Mouse (Mus musculus): Measurements from ENCODE around the gene Adi1. TPM values are rescaled to one million over a fixed set of nuclear protein-coding genes. Genes with fewer than 3 reads are reported as not detected.
A peak's percentile ranks its signal among the peaks of the same experiment; 100 is the strongest.

Gene Adi1
- polyA plus RNA-seq, 1 experiment from 2014 or later = 24.6 TPM

DNA sequence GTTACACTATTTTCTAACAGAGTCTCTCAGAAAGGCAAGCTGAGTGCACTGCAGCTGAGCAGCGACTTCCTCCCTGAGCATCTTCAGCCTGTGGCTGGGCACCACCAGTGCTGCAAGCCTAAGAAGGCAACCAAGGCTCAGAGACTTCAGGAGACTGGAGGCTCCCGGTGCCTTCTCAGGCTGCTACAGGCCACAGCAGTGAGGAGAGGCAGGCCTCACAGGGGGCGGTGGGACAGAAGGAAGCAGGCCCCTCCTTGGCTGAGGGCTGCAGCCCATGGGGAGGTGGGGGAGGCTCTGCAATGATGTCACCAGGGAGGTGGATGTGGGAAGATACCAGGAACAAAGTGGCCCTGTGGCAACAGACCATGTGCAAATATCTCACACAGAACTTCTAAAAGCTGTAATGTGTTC is 25.1 kb downstream of the Adi1 start:
- WGBS = 31% methylated on average over 3 of the region's 3 CpGs
- Histone ChIP-seq H3K27ac (ENCODE audit: low read length) (peak overlapping the region; percentile 92), H3K4me1 (ENCODE audit: control insufficient read depth, insufficient read depth, low read length) (peaks cover 25% of the 10 kb centered on the region), H3K4me3 (ENCODE audit: low read depth, low read length) (no peak overlapping the region), H3K9ac (ENCODE audit: low read depth, low read length) (peak overlapping the region; percentile 54; the same call in 1 of the 2 replicates), H3K36me3 (ENCODE audit: control insufficient read depth, insufficient read depth, low read length) (no peaks in the 10 kb centered on the region), H3K9me3 (replicated peaks; ENCODE audit: control insufficient read depth, low read length, poor library complexity, severe bottlenecking) (no peaks in the 10 kb centered on the region), H3K27me3 (ENCODE audit: control insufficient read depth, insufficient read depth, low read depth, low read length) (no peaks in the 10 kb centered on the region), H3K4me2 (ENCODE audit: low read length) (no peak overlapping the region)
- peak; percentile 59 for ATAC-seq

DNA sequence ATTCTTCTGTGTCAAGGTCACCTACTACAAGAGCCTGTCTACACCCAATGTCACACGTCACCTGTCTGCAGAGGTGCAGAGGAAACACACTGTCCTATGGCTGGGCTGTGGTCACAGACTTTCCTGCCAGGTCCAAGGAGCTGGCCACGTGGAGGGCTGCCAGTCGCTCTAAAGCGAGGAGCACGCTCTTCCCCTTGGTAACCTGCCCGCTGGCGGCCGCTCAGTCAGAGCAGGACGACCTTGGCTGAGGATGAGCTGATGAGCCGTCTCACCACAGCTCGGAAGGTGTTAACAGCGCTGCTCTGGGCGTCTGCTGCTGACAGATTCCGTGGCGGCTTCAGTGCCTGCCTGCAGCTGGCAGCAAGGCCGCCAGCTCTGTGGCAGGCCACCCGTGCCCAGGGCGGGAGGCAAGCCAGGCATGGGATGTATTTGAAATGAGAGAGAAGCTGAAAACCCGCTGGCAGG is 25.6 kb downstream of the Adi1 start:
- 60% methylated on average over 19 of the region's 19 CpGs for WGBS
- H3K4me2 ChIP-seq (ENCODE audit: low read length) = no peak overlapping the region
- no peaks in the 10 kb centered on the region for H3K9me3 ChIP-seq (replicated peaks; ENCODE audit: control insufficient read depth, low read length, poor library complexity, severe bottlenecking)
- no peaks in the 10 kb centered on the region for H3K27me3 ChIP-seq (ENCODE audit: control insufficient read depth, insufficient read depth, low read depth, low read length)
- peak overlapping the region; percentile 92 for H3K27ac ChIP-seq (ENCODE audit: low read length)
- no peaks in the 10 kb centered on the region for H3K36me3 ChIP-seq (ENCODE audit: control insufficient read depth, insufficient read depth, low read length)
- no peak overlapping the region for H3K4me3 ChIP-seq (ENCODE audit: low read depth, low read length)
- peaks cover 25% of the 10 kb centered on the region for H3K4me1 ChIP-seq (ENCODE audit: control insufficient read depth, insufficient read depth, low read length)
- H3K9ac ChIP-seq (ENCODE audit: low read depth, low read length) = peak overlapping the region; percentile 54
- ATAC-seq = peak; percentile 61

DNA sequence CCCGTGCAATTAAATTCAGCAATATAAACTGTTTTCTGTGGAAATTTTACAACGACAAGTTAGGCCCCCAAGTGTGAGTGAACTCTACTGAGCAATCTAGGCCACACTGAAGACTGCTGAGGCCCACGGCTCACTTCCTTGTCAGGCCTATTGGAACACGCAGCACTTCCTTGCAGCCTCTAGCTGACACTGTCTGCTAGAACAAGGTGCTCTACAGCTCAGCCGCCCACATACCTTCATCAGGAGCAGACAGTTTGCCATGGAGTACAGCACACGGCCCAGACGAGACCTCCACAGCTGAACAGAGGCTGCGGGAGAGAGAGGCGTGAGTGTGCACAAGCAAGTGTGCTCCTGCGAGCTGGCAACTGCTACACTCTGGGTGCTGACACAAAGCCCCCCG is 26.3 kb downstream of the Adi1 start:
- Histone ChIP-seq H3K27ac (ENCODE audit: low read length) (peak overlapping the region; percentile 92), H3K9me3 (replicated peaks; ENCODE audit: control insufficient read depth, low read length, poor library complexity, severe bottlenecking) (no peaks in the 10 kb centered on the region), H3K4me3 (ENCODE audit: low read depth, low read length) (no peak overlapping the region), H3K4me1 (ENCODE audit: control insufficient read depth, insufficient read depth, low read length) (peaks cover 25% of the 10 kb centered on the region), H3K9ac (ENCODE audit: low read depth, low read length) (no peak overlapping the region), H3K27me3 (ENCODE audit: control insufficient read depth, insufficient read depth, low read depth, low read length) (no peaks in the 10 kb centered on the region), H3K4me2 (ENCODE audit: low read length) (no peak overlapping the region), H3K36me3 (ENCODE audit: control insufficient read depth, insufficient read depth, low read length) (no peaks in the 10 kb centered on the region)
- no peak for ATAC-seq
- WGBS = 89% methylated on average over 11 of the region's 11 CpGs

DNA sequence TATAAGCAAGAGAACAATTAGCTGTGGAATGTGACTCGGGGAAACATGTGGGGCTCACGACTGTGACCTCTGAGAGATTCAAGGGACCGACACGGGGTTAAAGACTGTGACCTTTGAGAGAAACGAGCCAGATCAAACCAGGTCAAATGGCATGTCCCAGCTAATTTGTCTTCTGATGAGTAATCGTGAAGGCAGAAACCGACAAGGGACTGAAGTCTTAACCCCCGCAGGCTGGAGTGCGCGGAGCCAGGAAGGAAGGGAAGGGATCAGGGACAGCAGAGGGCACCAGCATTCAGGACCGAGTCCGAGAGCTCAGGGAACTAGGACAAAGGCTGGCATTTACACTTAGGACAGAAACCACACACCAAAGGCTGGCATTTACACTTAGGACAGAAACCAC is 29.4 kb downstream of the Adi1 start:
- no peak overlapping the region for H3K27ac ChIP-seq (ENCODE audit: low read length)
- no peak for ATAC-seq
- WGBS = 11% methylated on average over 12 of the region's 12 CpGs
- H3K4me3 ChIP-seq (ENCODE audit: low read depth, low read length) = no peak overlapping the region
- 0 out of 2 replicates have a peak overlapping the region, but pooled peaks have one; percentile 23 for H3K9ac ChIP-seq (ENCODE audit: low read depth, low read length)
- no peak overlapping the region for H3K4me2 ChIP-seq (ENCODE audit: low read length)
- no peaks in the 10 kb centered on the region for H3K27me3 ChIP-seq (ENCODE audit: control insufficient read depth, insufficient read depth, low read depth, low read length)
- H3K36me3 ChIP-seq (ENCODE audit: control insufficient read depth, insufficient read depth, low read length) = no peaks in the 10 kb centered on the region
- peaks cover 21% of the 10 kb centered on the region for H3K4me1 ChIP-seq (ENCODE audit: control insufficient read depth, insufficient read depth, low read length)
- no peaks in the 10 kb centered on the region for H3K9me3 ChIP-seq (replicated peaks; ENCODE audit: control insufficient read depth, low read length, poor library complexity, severe bottlenecking)

DNA sequence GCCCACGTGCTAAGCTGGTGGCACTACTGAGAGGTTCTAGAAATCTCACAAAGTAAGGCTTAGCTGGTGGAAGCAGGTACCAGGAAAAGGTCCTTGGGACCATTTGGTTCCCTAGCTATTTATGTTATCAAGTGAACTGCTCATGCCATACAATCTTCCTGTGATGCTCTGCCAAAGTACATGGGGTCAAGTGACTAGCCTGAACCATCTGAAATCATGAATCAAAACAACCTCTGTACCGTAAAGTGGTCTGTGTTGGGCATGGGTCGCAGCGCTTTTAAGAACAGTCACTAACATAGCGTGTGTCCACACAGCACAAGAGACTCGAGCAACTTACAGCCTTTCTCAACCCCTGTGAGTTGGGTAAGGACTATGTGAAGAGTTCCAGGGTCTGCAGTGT is 30.2 kb downstream of the Adi1 start:
- Histone ChIP-seq H3K9ac (ENCODE audit: low read depth, low read length) (no peak overlapping the region), H3K4me3 (ENCODE audit: low read depth, low read length) (no peak overlapping the region), H3K9me3 (replicated peaks; ENCODE audit: control insufficient read depth, low read length, poor library complexity, severe bottlenecking) (no peaks in the 10 kb centered on the region), H3K4me2 (ENCODE audit: low read length) (no peak overlapping the region), H3K36me3 (ENCODE audit: control insufficient read depth, insufficient read depth, low read length) (peaks cover 4% of the 10 kb centered on the region), H3K4me1 (ENCODE audit: control insufficient read depth, insufficient read depth, low read length) (peaks cover 15% of the 10 kb centered on the region), H3K27ac (ENCODE audit: low read length) (no peak overlapping the region), H3K27me3 (ENCODE audit: control insufficient read depth, insufficient read depth, low read depth, low read length) (no peaks in the 10 kb centered on the region)
- WGBS = 89% methylated on average over 6 of the region's 6 CpGs
- ATAC-seq = no peak

DNA sequence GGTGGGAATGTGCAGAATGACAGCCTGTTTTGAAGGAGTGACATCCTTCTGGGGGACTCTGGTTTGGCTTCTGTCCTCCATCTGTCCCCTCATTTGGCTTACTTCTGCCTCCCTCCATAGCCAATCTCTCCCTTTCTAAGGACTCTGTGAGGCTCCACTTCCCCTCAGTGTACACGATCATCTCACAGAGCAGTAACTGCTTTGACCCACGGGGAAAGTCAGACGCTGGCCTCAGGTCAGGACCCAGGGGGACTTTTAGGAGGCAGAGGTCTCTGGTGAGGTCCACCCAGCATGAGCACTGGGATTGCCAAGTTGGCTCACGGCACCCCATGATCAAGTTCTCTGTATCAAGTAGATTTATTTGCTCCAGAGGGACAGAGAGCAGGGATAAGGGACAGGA is 33.1 kb downstream of the Adi1 start:
- Histone ChIP-seq H3K4me2 (ENCODE audit: low read length) (no peak overlapping the region), H3K36me3 (ENCODE audit: control insufficient read depth, insufficient read depth, low read length) (peaks cover 4% of the 10 kb centered on the region), H3K27ac (ENCODE audit: low read length) (no peak overlapping the region), H3K4me3 (ENCODE audit: low read depth, low read length) (no peak overlapping the region), H3K4me1 (ENCODE audit: control insufficient read depth, insufficient read depth, low read length) (peaks cover 7% of the 10 kb centered on the region), H3K9ac (ENCODE audit: low read depth, low read length) (no peak overlapping the region), H3K27me3 (ENCODE audit: control insufficient read depth, insufficient read depth, low read depth, low read length) (no peaks in the 10 kb centered on the region), H3K9me3 (replicated peaks; ENCODE audit: control insufficient read depth, low read length, poor library complexity, severe bottlenecking) (no peaks in the 10 kb centered on the region)
- 91% methylated on average over 4 of the region's 4 CpGs for WGBS
- no peak for ATAC-seq

DNA sequence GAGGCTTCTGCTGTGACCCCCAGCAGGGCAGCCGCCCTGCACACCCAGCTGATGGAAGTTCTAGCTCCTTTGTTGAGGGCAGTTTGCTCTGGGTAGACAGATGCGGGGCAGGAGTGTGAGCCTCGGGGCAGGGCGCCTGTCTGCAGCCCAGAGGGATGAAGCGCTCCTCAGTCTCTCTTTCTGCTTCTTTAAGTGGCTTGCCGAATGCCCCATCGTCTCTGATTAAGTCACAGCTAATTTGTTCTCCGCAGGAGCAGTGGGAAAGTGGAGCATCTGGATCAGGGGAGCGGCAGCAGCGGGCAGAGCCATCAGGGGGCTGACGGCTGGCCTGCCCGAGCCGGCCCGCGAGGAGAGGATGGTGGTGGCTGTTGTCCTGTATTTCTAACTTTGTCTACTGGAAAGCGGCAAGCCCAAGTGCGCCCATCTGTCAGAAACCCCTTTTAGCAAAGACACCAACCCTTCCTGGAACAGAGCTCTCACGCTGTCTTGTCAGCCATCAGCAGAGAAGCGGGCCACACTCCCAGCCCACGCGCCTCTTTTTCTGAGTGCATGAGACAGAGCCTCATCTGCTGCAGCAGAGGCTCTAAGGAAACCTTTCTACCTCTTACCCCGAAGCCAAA is 35.6 kb downstream of the Adi1 start:
- no peaks in the 10 kb centered on the region for H3K4me1 ChIP-seq (ENCODE audit: control insufficient read depth, insufficient read depth, low read length)
- ATAC-seq = no peak
- H3K36me3 ChIP-seq (ENCODE audit: control insufficient read depth, insufficient read depth, low read length) = peaks cover 4% of the 10 kb centered on the region
- H3K9me3 ChIP-seq (replicated peaks; ENCODE audit: control insufficient read depth, low read length, poor library complexity, severe bottlenecking) = no peaks in the 10 kb centered on the region
- H3K9ac ChIP-seq (ENCODE audit: low read depth, low read length) = no peak overlapping the region
- H3K4me3 ChIP-seq (ENCODE audit: low read depth, low read length) = no peak overlapping the region
- H3K27ac ChIP-seq (ENCODE audit: low read length) = no peak overlapping the region
- WGBS = 70% methylated on average over 22 of the region's 22 CpGs
- no peaks in the 10 kb centered on the region for H3K27me3 ChIP-seq (ENCODE audit: control insufficient read depth, insufficient read depth, low read depth, low read length)
- H3K4me2 ChIP-seq (ENCODE audit: low read length) = no peak overlapping the region

DNA sequence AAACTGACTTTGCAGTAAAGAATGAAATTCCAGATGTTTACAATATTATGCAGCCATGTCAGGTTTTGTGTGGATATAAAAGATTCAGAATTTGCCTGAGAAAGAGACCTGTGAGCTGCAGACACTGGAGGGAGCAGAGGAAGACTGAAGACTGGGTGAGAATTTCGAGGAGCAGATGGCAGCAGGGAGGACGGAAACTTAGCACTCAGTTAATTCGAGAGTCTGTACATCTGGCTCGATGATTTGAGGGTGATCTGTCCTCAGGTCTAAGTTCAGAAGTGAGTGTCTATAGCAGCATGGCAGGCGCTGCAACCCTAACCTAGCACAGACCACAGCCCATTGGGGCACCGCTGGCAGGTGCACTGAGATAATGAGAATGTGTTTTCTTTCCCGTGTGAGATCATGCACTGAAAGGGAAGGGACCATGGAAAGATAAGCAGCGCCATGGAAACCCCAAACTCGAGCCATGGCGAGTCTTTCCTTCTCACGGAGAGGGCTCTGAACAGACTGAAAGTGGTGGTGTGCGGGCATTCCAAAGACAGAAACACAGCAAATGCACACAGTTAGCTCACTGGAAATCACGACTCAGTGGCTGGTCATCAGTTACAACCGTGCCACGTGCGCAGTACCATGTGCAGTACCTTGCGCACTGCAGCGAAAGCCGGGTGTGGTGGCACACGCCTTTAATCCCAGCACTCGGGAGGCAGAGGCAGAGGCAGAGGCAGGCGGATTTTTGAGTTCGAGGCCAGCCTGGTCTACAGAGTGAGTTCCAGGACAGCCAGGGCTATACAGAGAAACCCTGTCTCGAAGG is 40.0 kb downstream of the Adi1 start:
- no peak overlapping the region for H3K9ac ChIP-seq (ENCODE audit: low read depth, low read length)

DNA sequence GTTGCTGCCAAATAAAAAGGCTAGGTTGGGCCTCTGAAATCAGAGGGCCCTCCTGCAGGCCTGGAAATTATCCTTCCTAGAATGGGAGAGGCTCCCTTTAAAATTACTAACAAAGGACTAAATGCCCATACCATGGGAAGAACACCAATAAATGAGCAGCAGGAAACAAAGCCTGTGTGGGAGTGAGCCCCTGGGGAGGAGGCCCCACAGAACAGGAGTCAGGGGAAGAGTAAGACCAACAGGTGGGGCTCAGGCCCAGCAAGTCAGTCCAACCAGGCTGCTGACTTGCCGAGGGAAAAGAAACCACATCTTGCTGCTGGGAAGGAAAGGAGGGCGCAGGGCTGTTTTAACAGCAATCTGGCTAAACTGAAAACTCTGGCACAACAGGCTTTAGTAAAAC is 42.0 kb downstream of the Adi1 start:
- H3K9ac ChIP-seq (ENCODE audit: low read depth, low read length) = no peak overlapping the region
- no peak for ATAC-seq
- H3K4me1 ChIP-seq (ENCODE audit: control insufficient read depth, insufficient read depth, low read length) = no peaks in the 10 kb centered on the region
- WGBS = 66% methylated on average over 2 of the region's 2 CpGs
- no peak overlapping the region for H3K27ac ChIP-seq (ENCODE audit: low read length)
- H3K27me3 ChIP-seq (ENCODE audit: control insufficient read depth, insufficient read depth, low read depth, low read length) = no peaks in the 10 kb centered on the region
- peaks cover 16% of the 10 kb centered on the region for H3K36me3 ChIP-seq (ENCODE audit: control insufficient read depth, insufficient read depth, low read length)
- H3K9me3 ChIP-seq (replicated peaks; ENCODE audit: control insufficient read depth, low read length, poor library complexity, severe bottlenecking) = no peaks in the 10 kb centered on the region
- no peak overlapping the region for H3K4me3 ChIP-seq (ENCODE audit: low read depth, low read length)
- H3K4me2 ChIP-seq (ENCODE audit: low read length) = no peak overlapping the region

More for the DNA sequence above, 40.0 kb downstream of the Adi1 start:
- WGBS = 85% methylated on average over 24 of the region's 24 CpGs
- ATAC-seq = no peak
- Histone ChIP-seq H3K4me1 (ENCODE audit: control insufficient read depth, insufficient read depth, low read length) (no peaks in the 10 kb centered on the region), H3K9me3 (replicated peaks; ENCODE audit: control insufficient read depth, low read length, poor library complexity, severe bottlenecking) (no peaks in the 10 kb centered on the region), H3K36me3 (ENCODE audit: control insufficient read depth, insufficient read depth, low read length) (peaks cover 4% of the 10 kb centered on the region), H3K4me2 (ENCODE audit: low read length) (no peak overlapping the region), H3K27ac (ENCODE audit: low read length) (no peak overlapping the region), H3K4me3 (ENCODE audit: low read depth, low read length) (no peak overlapping the region), H3K27me3 (ENCODE audit: control insufficient read depth, insufficient read depth, low read depth, low read length) (no peaks in the 10 kb centered on the region)

Data from midbrain, embryonic 16.5 days (tissue).